Mouse (Mus musculus) left cerebral cortex, adult 18-20 months (tissue): ENCODE data around the gene Gse1. TPM values are rescaled to one million over a fixed set of nuclear protein-coding genes. Genes with fewer than 3 reads are reported as not detected.

Experiments used
- DNase-seq, 2 experiments: peaks; one replicate each; pipeline ENCODE4 v3.0.0; 2021 to 2022; ENCODE audit warnings: low spot score in 2 of 2, mixed read lengths in 1 of 2
- total RNA-seq, 2 experiments: library from RNA; stranded (reverse); gene quantifications; 2 replicates each; pipeline ENCODE4 v1.2.3; 2021

Gse1 gene
- total RNA-seq, 2 experiments from 2014 or later: 79.8 to 90.8 TPM

- no peak for DNase-seq
Measured at GRCm38 (mm10) chr8:120526577-120526976, 298.3 kb downstream of the Gse1 start.

DNA sequence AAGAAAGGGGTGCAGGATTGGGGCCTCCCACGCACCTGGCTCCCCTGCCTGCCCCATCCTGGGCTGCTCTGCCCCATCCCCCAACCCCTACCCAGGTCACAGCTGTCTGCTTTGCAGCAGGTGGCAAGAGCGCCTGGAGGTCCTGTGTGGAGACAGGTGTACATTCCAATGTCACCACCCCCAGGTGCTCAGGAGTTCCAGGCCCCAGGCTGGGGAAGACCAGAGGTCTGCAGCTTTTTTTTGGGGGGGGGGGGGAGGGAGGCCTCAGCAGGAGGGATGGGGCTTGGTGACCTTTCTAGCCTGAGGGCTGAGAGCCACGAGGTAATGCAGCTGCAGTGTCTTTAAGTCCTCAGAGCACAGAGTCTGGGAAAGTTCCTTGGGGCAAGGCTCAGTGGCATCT, 300.1 kb downstream of the Gse1 start:
- no peak for DNase-seq

- DNase-seq: no peak
Measured at GRCm38 (mm10) chr8:120529226-120529625, 301.0 kb downstream of the Gse1 start.

DNA sequence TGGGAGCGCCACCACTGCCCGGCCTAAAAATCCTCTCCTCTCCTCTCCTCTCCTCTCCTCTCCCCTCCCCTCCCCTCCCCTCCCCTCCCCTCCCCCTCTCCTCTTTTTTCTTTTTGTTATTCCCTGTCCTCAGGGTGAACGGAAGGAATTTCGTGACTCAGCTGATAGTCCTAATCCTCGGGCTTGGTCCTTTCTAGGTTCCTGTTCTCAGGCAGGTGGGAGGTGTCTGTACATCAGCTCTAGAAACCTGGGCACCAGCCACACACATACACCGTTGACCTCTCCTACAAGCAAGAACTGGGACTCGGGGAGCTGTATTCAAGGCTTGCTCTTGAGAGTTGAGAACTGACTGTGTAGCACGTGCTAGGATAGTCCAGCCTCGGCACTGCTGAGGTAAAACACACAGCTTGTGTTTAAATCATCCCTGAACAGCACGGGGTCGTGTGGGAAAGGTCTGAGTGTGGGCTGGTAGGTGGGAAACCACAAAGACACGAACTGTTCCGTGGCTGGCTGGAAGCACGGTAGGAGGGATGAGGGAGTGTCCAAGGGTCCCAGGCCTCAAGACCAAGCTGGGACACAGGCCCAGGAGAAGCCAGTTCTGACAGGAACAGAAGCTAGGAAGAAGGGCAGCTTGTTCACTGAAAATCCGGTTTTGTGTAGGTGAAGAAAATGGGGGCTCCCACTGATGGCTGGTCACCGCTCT, 302.8 kb downstream of the Gse1 start:
- DNase-seq: no peak

- DNase-seq: no peak
Measured at GRCm38 (mm10) chr8:120531775-120532516, 303.7 kb downstream of the Gse1 start.

- DNase-seq: no peak
Measured at GRCm38 (mm10) chr8:120532517-120533215, 304.4 kb downstream of the Gse1 start.

GRCm38 (mm10) chr8:120533380-120533779, 305.1 kb downstream of the Gse1 start:
- no peak for DNase-seq

DNA sequence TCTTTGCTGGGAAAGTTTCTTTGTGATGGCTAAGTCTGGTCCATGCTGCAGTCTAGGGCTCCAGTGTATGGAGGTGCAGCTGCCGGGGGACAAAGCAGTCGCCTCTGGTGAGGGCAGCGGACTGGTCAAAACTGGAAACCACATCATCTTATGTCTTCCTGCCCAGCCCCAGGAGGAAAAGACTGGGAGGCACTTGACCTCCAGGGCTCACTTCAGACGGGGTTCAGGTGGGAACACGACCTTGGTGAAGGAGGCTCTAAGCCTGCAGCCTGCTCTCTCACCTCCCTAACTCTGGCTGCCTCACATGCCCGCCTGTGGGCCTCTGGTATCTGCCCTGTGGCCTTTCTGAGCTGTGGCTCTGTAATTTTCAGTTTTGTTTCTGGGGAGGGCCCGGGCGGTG, 305.8 kb downstream of the Gse1 start:
- no peak for DNase-seq

DNA sequence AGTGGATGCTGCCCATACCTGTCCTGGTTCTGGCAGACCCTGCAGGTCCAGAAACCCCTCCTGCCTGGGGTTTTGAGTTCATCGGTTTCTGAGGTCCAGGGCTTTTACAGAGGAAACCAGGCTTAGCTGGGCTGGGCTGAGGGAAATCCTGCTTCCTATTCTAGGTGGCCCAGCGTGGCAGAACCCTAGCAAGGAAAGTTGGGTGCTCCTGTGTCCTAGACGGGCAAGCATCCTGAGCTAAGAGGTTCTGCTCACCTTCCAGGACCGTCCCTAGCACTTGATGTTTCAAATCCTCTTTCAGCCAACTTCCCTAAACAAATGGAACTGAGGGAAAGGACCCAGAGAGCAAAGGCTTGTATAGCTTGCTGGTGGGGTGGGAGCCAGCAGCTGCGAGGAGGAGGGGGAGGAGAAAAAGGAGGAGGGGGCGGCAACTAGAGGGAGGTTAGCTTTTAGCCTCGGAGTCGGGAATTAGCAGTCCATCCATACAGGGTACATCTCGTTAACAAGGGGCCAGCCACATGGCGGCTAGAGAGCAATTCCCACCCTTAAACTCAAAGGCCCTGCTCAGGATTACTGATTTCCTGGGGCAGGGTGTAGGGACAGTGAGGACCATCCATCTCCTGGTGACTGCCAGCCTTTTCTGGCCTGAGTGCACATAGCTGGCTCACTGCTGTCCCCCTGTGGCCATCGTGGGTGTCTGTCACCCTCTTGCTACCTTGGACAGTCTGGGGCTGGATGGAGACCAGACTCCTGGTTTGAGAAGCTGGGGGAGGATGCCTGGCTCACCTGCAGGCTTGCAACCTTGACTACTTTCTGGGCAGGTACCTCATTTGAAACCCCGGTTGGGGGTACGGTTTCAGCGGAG, 306.5 kb downstream of the Gse1 start:
- DNase-seq: peak; percentile 73 to 81

- DNase-seq: peak; percentile 79 to 84
Measured at GRCm38 (mm10) chr8:120535452-120536305, 307.4 kb downstream of the Gse1 start.

- peak; percentile 56 to 60 for DNase-seq
Measured at GRCm38 (mm10) chr8:120536306-120537206, 308.3 kb downstream of the Gse1 start.

GRCm38 (mm10) chr8:120537207-120537817, 309.1 kb downstream of the Gse1 start:
- peak; percentile 52 to 72 for DNase-seq

- peak; percentile 61 to 77 for DNase-seq
Measured at GRCm38 (mm10) chr8:120537818-120538396, 309.7 kb downstream of the Gse1 start.

DNA sequence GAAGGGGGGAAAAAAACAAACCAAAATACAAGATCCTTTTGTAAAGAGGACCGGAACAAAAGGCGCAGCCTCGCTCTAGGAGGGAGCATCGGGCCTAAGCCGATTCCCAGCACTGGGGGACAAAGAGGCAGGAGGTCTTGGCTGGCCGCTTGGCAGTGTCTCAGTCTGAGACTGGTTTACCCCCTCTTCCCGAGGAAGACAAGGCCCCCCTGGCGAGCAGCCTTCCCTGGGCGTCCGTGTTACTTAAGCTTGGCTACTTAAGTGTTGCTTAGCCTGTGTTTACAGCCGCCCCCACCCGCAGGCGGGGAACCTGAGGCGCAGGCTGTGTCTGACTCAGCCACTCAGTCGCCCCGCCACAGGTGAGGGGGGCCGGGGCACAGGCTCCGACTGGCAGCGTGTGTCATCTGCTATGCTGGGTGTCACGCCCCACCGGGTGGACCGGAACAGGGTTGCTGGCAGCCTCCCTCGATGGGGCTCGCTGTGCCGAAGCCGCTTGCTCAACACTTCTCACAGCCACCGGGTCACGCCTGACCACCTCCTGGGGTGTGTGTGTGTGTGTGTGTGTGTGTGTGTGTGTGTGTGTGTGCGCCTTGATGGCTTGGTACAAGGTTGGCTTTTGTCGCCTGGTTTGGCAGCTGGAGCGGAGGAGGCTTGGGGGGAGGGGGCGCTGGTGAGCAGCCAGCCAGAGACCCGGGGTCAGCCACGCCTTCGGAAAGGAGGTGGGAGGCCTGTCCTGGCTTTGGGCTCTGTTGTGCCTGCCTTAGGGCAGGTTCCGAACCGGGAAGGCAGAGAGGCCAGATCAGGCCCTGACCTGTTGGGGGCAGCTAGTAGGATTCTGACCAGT, 310.4 kb downstream of the Gse1 start:
- DNase-seq: peak; percentile 70 to 71

- DNase-seq: no peak
Measured at GRCm38 (mm10) chr8:120539381-120539774, 311.1 kb downstream of the Gse1 start.

GRCm38 (mm10) chr8:120539775-120540625, 311.7 kb downstream of the Gse1 start:
- DNase-seq: no peak
